Mouse (Mus musculus) olfactory bulb, adult 2 months (tissue): ENCODE data around the gene Olfr1355. TPM values are rescaled to one million over a fixed set of nuclear protein-coding genes. Genes with fewer than 3 reads are reported as not detected.
"Not testable (repeated sequence)": the region's sequence is repeated elsewhere in the genome, so short reads cannot be mapped to it uniquely, and the experiment has no call there.

Experiments used
- H3K27ac ChIP-seq: fragments of 200-500 bp; 2 replicates; pipeline ENCODE4 v1.5.1; 2012; ENCODE audit warnings: low read depth, low read length; ENCODE audit not compliant: insufficient read depth
- H3K4me1 ChIP-seq: fragments of 200-500 bp; 2 replicates; pipeline ENCODE4 v1.6.1; 2012; ENCODE audit warnings: low read length; ENCODE audit not compliant: control insufficient read depth, insufficient read depth
- H3K4me3 ChIP-seq: fragments of 200-500 bp; 2 replicates; pipeline ENCODE4 v1.5.1; 2012; ENCODE audit warnings: mild to moderate bottlenecking, low read depth, low read length, moderate library complexity; ENCODE audit not compliant: insufficient read depth
- CTCF ChIP-seq: fragments of 200-500 bp; IDR thresholded peaks from 2 replicates; pipeline ENCODE4 v1.5.1; 2012; ENCODE audit warnings: low read depth, mild to moderate bottlenecking, low read length, moderate library complexity; ENCODE audit not compliant: insufficient read depth
- POLR2A ChIP-seq: fragments of 200-500 bp; IDR thresholded peaks from 2 replicates; pipeline ENCODE4 v1.6.1; 2012; ENCODE audit warnings: mild to moderate bottlenecking, low read depth, low read length, moderate library complexity; ENCODE audit not compliant: insufficient read depth
- WGBS: fragments of 180-500 bp; shearing (Covaris S2); methylation state at CpG from one replicate; pipeline ENCODE4 v1.1.7; 2018; 5-methylcytosine and 5-hydroxymethylcytosine counted together
- polyA plus RNA-seq: library from polyadenylated mRNA; stranded (reverse); fragments of >200 nt; gene quantifications from 2 replicates; pipeline ENCODE4 v1.2.4, GENCODE M21; 2012; ENCODE audit warnings: low replicate concordance; ENCODE audit not compliant: missing spikeins, insufficient read depth, insufficient read length

Gene Olfr1355
- polyA plus RNA-seq, result not detected in 2 replicates

DNA sequence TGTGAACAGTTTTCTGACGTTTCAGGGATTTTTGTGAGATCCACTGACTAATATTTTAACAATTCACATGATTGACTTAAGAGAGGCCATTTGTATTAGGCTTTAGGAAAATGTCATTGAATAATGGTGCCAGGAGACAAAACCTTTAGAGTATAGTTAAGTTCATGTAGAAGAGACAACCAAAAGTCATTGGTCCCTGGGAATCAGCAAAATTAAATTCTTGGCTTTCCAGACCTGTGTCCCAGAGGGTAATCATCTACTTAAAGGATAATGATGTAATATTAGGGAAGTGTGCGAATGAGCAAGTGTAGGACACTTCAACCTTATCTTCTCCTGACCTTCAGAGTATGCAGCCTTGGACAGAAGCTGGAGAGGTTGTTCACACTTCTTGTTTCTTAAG lies at the start of gene Olfr1355:
Olfr1355 (plus strand) TSS at position 301 of the 400 bp plus-strand sequence.
- Histone ChIP-seq H3K27ac (no peak within 1 kb of the TSS), H3K4me3 (no peak within 1 kb of the TSS), H3K4me1 (no peaks in the 10 kb centered on the region)
- 68% methylated on average over 2 of the region's 2 CpGs for WGBS
- TF ChIP-seq POLR2A (no peak), CTCF (no peak)

DNA sequence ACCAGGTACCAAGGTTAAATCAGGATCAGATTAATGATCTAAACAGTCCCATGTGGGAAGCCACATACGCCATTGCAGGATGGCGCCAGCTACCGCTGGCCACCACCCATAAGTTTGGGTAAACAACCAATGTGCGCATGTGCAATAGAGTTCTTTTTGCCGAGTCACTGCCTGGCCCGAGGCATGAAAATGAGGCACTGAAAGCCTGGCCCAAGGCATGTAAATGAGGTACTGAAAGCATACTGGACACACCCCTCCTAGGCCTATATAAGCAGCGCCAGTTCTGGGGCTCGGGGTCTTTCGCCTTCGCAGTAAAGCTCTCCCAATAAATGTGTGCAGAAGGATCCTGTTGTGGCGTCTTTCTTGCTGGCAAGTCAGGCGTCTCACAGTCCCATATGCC lies 34.9 kb upstream of the Olfr1355 start:
- not testable (repeated sequence) for H3K27ac ChIP-seq, H3K4me1 ChIP-seq, H3K4me3 ChIP-seq
- WGBS, result 88% methylated on average over 12 of the region's 12 CpGs

- TF ChIP-seq CTCF (no peak), POLR2A (no peak)
- 92% methylated on average over 2 of the region's 2 CpGs for WGBS
- H3K4me1 ChIP-seq, result no peaks in the 10 kb centered on the region
Measured at GRCm38 (mm10) chr10:78852066-78852465, 23.3 kb upstream of the Olfr1355 start, which contains the start of gene Olfr1356. TSS of gene Olfr1356 (minus strand) at chr10:78852166.

DNA sequence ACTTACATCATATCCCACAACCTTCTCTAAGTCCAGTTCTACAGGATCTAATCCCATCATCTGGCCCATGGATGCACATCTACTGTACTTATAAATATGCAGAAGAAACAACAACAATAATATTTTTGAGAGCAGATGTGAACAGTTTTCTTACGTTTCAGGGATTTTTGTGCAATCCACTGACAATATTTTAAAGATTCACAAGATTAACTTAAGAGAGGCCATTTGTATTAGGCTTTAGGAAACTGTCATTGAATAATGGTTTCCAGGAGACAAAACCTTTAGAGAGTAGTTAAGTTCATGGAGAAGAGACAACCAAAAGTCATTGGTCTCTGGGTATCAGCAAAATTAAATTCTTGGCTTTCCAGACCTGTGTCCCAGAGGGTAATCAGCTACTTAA lies 37.5 kb downstream of the Olfr1355 start, which contains the start of gene Olfr1354:
Olfr1354 (plus strand) TSS at position 301 of the 400 bp plus-strand sequence.
- WGBS, result 85% methylated on average over 1 of the region's 1 CpGs
- H3K4me3 ChIP-seq, H3K27ac ChIP-seq, H3K4me1 ChIP-seq: not testable (repeated sequence)

More at GRCm38 (mm10) chr10:78852066-78852465, 23.3 kb upstream of the Olfr1355 start, which contains the start of gene Olfr1356:
- Histone ChIP-seq H3K4me3 (no peak within 1 kb of the TSS), H3K27ac (no peak within 1 kb of the TSS)

Other genes starting within 250 kb of the Olfr1355 start
- gene Casp14, start 157.2 kb upstream of the Olfr1355 start, polyA plus RNA-seq, result not detected in 2 replicates
- gene Ccdc105, start 122.5 kb upstream of the Olfr1355 start, polyA plus RNA-seq, result not detected in 2 replicates
- not detected in 2 replicates for gene Slc1a6, start 95.0 kb upstream of the Olfr1355 start, polyA plus RNA-seq
- not detected in 2 replicates for gene Olfr1356, start 23.4 kb upstream of the Olfr1355 start, polyA plus RNA-seq
- not detected in 2 replicates for gene Olfr1354, start 37.6 kb downstream of the Olfr1355 start, polyA plus RNA-seq
- not detected in 2 replicates for gene Olfr8, start 75.1 kb downstream of the Olfr1355 start, polyA plus RNA-seq
- not detected in 2 replicates for gene Olfr1353, start 87.8 kb downstream of the Olfr1355 start, polyA plus RNA-seq
- not detected in 2 replicates for gene Olfr1352, start 105.5 kb downstream of the Olfr1355 start, polyA plus RNA-seq
- gene Olfr1351, start 136.9 kb downstream of the Olfr1355 start, polyA plus RNA-seq, result not detected in 2 replicates
- not detected in 2 replicates for gene Olfr57, start 153.2 kb downstream of the Olfr1355 start, polyA plus RNA-seq
- not detected in 2 replicates for gene 2610008E11Rik, start 222.1 kb downstream of the Olfr1355 start, polyA plus RNA-seq